Mouse (Mus musculus): ENCODE measurements at regions not wholly inside any gene's neighbourhood (a gene's known extent, or its start where the extent isn't known, plus 50 kb on each side); places are given as distances from the start of the nearest gene placed in this dataset.

DNA sequence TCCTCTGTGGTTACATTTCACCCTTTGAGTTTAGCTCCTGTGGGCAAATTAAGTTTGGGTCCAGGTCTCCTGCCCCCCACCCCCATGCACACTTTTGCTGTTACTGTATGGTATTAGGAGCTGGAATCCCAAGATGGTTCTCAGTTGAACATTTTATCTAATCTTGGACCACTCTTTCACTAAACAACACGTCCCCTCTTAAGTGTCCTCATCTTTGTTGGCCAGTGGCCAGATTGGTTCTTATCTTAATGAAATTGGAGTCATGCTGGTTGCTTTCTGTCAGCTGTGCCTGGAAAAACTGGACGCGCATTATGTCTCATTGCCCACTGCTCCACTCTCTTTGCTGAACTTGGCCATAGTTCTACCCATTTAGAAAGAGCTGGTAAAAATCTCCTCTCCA is 391.1 kb upstream of the Pbx1 start:
- no peak for DNase-seq (ENCODE audit: low read depth)

DNA sequence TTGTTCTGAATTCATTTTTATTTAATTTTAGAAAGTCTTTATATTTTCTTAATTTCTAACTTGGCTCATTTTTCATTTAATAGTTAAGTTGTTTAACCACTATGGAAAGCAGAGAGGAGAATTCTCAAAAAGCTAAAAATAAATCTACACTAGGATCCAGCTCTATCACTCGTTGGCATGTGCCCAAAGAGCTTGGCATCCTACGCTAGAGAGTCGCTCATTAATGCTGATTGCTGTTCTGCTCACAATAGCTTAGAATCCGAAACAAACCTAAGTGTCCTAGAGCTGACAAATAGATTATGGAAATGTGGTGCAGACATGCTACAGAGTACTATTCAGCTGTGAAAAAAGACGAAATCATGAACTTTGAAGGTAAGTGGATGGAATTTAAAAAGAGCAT is 386.3 kb upstream of the Pbx1 start:
- DNase-seq (ENCODE audit: low read depth): no peak

DNA sequence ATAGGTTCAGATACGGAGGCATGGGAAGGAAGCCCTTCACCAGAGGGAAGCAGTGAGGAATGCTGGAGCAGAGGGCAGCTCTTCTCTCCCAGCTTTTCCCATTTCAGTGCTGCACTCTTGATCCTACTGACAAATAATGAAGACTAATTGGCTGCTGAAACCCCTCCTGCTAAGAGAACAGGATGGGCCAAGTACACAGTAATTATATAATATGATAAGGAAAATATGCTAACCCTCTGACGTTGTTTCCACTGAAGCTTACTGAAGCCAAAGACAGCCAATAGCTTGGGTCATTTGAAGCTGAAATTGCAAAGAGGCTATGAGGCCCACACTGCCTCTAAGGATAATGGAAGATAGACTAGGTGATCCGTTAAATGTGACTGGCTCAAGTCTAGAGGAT is 375.0 kb upstream of the Pbx1 start:
- no peak for DNase-seq (ENCODE audit: low read depth)

DNA sequence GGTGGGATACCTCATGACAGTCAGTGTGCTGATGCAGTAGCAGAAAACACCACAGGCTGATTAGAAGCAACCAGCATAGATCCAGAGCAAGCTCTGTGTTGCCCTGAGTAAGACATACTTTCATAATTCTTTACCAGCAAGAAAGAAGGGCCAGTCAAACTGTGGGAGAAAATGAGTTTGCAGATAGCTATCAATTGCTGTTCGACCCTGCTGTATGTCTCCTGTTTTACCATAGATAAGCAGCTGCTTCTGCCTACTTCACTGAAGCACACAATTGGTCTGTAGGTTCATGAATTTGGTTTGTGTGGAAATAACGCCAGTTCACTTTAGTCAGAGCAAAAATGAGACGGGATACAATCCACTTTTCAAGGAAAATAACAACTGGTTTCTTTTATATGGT is 373.4 kb upstream of the Pbx1 start:
- no peak for DNase-seq (ENCODE audit: low read depth)

DNA sequence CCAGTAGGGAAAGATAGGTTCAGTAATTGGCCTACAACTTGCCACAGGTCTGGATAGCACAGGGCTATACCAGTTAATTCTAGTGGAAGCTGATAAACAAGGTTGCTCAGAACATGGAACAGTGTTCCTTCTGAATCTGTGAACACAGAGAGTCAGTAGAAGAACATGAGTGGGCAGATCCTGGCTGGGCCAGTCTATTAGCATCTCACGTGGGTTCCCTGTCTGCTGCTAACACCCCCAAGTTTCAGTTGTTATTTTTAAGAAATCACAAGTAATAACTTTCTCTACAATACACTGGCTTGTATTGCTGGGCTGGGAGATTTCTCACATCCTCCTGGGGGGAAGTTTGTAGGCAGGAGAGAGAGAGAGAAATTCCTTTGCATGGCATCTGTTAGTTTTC is 369.0 kb upstream of the Pbx1 start:
- no peak for DNase-seq (ENCODE audit: low read depth)

DNA sequence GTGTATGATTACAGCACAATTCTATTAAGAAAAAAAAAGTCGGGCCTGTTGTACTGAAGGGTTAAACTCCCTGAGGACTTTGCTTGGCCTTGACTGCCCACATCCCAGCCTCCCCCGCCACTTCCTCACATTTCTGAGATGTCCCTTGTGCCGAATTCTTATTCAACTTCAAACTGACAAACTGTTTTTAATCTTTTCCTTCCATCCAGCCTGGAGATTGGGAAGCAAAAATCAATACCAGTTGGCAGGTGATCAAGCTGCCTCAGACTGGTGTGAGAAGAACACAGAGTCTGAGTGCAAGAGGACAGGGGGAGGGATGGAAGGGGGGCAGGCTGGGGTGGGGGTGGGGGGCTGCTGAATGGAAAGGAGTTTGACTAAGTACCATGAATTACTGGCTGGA is 354.7 kb upstream of the Pbx1 start:
- no peak for DNase-seq (ENCODE audit: low read depth)

DNA sequence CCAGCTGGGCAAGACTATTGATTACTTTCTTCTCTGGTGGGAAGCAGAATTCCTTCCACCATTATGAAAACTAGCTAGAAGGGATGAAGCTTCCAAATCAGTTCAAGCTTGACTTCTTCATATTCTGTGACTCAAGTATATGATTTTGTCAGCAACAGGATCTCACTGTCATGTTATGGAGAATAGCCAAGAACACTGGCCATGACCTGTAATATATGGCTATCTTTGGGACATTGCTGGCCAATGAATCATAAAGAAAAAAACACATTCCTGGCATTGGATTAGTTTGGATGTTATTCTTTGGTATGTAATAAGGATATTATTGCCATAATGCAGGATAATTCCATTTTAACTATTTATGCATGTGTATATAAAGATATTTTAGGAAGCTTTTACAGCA is 351.8 kb upstream of the Pbx1 start:
- DNase-seq (ENCODE audit: low read depth): no peak

DNA sequence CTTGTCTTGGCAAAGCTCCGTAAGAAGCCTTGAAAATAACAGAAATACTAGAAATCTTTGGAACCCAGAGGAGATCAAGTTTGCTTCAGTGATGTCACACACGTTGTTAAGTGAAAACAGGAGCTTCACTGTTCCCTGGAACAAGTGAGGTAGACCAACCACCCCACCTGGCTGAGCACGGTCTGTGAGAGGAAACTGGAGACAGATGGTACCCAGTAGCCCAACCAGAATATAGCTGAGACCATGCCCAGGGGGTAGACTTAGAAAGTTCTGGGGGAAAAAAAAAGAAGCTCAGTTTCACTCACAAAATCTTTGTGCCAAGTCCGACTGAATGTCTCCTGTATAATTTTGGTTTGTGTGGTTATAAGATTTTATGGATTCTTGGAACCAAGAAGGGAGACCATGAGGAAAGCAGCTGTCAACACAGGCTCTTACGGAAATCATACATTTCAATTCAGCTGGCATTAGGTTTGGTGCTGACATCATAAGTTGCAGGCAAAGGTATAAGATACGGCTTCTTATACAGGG is 332.4 kb upstream of the Pbx1 start:
- DNase-seq (ENCODE audit: low read depth): no peak

DNA sequence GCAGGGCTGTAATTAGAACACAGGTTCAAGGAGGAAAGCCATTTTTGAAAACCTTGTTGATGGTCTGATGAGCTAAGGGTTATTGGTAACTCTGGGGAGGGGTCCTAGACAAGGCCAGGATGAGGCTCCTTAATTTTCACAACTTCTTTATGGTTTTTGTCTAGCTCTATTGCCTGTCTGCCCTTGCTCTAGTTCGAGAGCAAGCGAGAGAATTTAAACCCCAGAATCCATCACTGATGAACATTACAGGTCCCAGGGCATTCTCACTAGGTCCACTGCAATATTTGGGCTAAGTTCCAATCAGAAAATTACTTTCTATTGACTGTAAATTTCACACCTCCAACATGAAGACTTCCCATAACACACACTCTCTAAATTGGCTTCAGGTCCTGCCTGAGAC is 329.0 kb upstream of the Pbx1 start:
- no peak for DNase-seq (ENCODE audit: low read depth)

DNA sequence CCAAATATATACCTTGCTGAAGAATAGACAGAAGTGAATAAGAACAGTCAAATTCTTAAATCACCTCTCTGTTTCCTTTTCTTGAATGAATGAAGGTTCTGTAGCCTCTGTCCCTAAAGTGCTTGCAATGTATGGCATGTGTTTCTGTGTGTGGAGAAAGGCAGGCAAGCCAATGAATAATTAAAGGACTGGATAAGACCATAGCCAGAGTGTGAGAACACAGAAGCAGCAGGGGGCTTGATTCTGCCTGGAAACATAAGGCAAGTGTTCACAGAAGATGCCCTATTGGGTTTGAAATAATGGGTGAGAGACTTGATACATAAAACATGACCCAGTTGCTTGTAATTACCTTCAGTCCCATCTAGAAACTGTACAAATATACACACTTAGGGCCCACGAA is 328.2 kb upstream of the Pbx1 start:
- DNase-seq (ENCODE audit: low read depth): no peak

DNA sequence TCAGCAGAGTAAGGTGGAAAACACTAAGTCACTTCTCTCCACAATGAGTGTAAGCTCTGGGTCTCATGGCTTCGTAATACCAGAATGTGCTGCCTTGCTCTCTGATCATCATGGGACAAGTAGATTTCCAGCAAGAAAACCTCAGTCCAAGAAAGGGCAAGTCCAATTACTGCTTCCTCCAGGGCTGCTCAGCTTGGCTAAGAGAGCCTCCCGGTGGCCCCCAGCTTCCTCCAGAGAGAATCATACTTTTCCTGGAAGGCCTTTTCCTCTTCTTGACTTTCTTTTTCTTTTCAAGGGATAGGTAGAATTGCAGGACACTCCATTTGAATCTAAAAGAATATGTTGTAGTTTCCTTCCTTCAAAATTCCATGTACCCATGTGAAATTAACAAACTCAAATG is 326.8 kb upstream of the Pbx1 start:
- no peak for DNase-seq (ENCODE audit: low read depth)

DNA sequence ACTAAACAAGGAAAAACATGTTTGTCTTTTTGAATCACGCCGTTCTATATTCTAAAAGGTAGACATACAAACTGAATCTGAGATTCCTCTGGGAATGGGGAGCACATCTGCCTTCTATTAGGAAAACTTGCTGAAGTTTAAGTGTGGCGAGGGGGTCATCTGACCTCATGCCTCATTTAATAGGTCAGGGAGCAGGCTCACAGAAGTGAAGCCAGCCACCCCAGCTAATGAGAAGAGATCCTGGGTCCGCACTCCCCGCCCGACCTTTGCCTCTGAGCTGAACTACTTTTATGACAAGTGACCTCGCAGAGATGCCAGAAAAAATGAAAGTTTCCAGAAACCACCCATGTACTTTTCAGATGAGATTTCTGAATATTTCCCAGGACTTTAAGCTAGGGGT is 322.1 kb upstream of the Pbx1 start:
- no peak for DNase-seq (ENCODE audit: low read depth)

DNA sequence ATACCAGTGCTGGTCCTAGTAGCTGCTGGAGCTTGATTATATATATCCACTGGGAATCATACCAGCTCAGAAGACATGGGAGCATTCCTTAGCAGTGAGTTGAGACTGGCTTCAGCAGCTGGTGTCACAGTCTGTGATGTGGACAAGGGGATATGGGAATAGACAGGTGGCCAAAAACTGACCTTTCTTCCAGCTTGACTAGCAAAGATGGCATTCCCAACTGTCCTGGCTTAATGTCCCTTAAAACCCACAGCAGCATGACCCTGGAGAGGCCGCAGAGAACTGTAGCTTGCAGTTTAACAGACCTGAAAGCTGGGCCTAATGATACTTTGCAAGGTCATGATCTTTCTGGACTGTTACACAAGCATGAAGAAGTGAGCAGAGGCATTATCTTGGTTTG is 311.4 kb upstream of the Pbx1 start:
- no peak for DNase-seq (ENCODE audit: low read depth)

DNA sequence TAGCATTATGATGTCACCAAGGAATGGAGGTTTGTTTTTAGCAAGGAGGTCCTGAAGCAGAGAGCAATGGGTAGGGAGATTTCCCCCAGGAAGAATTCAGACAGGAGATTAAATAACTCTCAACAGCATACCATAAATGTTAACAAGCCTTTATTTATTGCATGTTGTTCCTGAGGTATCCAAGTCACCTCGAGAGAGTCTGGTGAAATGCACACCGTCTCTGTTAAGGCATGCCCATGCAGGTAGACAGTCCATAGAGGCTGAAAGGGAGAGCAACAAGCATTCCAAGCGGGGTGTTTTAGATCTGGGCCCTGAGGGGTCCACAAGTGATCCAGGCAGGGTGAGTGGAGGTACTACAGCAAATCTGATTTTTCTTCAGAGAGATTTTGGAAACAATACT is 305.9 kb upstream of the Pbx1 start:
- DNase-seq (ENCODE audit: low read depth): no peak

DNA sequence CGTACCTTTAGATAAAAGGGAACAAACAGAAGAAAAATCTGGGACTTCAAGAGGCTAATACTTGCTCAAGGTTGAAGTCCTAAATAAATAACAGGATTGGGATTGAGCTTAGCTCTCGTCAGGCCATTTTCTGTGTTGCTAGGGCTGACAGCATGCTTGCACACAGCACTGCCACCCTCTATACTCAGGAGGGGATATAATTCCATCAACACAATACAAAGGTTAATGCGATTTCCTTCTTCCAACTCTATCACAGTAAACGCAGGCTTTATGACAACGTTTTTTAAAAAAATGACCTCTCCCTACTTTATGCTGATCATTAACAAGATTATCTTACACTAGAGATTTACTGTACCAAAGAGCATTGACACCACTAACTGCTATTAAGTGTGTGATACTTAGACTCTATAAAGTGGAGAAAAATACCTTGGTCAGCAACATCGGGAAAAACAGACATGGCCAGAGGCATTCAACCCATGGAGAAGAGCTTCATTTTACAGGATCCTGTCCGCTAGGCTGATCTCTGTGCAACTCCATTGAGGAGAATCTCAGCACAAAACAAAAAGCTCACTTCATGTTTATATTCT is 305.3 kb upstream of the Pbx1 start:
- DNase-seq (ENCODE audit: low read depth): no peak

DNA sequence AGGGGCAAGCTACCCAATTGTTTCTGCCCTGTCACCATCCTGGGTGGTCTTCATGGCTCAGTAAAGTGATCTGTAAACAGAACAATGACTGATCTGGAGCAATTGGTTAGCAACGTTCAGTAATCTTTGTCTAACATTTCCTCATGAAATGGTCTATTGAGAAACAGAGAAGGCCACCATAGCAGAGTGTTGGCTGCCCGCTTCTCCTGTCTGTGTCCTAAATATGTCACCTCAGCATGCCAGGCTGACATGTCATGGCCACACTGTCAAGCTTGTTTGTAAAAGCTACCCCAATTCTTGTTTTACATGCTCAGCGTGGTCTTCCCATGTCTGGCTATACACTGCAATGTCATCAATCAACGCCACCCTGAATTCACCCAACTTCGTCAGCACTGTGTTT is 301.0 kb upstream of the Pbx1 start:
- no peak for DNase-seq (ENCODE audit: low read depth)

DNA sequence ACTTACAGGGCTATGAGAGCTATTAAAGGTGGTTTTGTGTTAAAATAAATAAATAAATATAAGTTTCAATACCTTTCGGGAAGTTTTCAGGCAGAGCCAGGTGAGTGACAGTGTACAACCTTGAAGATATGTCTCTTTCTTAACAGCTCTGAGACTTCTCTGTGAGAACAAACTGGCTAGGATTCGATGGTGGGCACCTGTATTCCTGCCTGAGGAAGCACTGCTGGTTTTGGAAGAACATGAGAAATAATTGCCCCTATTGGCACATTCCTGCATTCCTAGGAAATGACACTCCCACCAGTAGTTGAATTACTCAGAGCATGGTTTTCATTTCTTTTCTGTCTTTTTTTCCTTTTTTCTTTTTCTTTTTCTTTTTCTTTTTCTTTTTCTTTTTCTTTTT is 277.8 kb upstream of the Pbx1 start:
- DNase-seq (ENCODE audit: low read depth): no peak

DNA sequence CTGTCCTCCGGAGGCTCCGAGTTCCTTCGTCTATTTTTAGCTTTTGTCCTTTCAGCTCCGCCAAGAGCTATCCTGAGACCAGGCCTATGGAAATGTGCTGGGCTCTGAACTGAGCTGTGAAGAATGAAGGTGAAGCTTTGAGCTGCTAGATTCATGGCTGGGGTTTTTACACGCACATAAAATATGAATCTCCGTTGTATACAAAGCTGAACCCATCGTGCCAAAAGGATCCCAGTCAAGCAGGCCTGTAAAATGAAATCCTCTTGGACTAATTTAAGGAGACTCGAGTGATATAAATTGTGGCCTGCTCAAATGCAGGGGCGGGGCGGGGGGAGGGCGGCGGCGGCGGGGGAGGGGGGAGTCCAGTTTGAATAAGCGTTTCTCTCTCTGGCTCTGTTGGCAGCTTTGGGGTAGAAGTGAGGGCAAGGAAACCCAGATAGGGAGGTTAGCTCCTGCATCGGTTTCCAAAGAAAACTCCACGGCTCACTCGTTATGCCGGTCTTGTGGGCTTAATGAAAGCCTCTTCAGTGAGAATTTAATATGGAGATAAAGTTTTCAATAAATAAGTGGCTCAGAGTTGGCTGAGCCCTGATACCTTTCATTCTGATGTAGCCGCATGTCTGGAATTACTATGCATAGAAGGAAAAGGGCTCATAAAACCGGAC is 277.1 kb upstream of the Pbx1 start:
- no peak for DNase-seq (ENCODE audit: low read depth)

DNA sequence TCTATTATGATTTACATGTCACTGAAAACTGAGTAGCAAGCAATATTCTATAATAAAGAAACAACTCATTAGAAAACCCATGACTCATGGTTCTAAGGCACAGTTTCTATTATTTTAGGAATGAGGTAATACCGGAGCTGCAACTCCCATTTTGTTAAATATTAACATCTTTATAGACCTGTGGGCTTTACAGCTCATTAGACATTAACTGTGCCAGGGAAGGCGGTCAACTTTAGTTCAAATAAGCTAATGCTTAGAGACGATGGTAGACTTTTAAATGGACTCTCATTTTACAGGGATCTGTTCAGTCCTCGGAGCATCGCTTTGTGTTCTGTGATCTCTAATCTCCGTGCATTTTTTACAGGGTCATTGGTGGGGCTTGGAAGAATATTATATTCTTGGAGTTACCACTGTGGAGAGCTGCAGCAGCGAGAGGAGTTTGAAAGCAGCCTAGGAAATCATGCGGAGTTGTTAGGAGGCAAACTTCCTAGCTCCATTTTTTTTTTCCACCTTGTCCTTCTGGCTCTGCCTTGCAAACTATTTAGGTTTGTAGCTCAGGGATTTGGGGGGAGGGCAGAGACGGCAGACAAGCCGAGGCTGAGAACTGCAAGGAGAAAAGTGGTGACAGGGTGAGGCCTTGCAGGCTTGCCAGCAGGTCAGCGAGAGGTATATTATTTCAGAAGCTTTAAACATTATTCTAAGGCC is 276.2 kb upstream of the Pbx1 start:
- no peak for DNase-seq (ENCODE audit: low read depth)

DNA sequence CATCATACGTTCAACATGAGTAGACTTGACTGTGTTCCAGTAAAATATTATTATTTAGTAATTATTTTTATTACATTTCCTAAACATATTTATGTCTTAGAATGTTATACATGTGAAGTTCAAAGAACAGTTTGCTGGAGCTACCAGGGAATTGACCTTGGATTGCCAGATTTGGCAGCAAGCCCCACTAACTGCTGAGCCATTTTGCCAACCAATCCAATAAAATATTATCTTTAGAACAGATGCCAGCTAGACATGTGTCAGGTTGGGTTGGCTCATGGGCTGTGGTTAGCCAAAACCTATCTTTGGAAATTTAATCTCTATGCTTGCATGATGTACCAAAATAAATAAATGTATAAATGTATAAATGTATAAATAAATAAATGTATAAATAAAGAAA is 265.3 kb upstream of the Pbx1 start:
- no peak for DNase-seq (ENCODE audit: low read depth)

DNA sequence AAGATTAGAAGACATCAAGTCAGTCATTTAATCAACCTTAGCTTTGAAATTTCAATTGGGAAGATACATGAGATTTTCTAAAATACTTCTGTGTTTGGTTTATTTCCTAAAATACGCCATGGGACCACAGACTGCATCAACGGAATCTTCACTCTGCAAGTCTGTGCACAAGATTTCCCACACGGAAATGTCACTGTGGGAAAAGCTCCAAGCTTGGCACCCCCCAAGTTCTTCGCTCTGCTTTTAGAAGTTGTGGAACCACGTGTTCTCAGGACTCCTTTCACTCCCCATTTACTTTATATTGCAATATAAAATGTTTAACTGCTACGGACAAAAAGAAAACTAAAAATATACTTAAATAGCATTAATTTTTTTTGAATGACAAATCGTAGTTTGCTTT is 254.8 kb upstream of the Pbx1 start:
- no peak for DNase-seq (ENCODE audit: low read depth)

DNA sequence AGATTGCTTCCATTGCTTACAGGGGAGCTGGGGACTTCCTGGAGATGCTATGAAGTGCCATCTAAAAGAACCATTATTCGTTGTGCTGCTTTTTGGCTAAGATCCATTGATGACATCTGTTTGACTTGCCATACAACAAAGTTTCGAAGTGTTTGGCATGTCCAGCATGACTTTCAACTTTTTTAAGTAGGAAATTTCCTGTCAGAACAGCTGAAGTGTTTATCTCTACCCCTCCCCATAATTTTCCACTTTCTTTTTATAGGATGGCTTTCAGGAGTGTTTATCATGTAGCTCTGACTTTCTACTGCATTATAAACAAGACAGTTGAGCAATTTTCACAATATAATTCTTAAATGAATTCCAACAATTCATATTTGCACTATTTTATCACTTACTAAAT is 253.1 kb upstream of the Pbx1 start:
- no peak for DNase-seq (ENCODE audit: low read depth)

DNA sequence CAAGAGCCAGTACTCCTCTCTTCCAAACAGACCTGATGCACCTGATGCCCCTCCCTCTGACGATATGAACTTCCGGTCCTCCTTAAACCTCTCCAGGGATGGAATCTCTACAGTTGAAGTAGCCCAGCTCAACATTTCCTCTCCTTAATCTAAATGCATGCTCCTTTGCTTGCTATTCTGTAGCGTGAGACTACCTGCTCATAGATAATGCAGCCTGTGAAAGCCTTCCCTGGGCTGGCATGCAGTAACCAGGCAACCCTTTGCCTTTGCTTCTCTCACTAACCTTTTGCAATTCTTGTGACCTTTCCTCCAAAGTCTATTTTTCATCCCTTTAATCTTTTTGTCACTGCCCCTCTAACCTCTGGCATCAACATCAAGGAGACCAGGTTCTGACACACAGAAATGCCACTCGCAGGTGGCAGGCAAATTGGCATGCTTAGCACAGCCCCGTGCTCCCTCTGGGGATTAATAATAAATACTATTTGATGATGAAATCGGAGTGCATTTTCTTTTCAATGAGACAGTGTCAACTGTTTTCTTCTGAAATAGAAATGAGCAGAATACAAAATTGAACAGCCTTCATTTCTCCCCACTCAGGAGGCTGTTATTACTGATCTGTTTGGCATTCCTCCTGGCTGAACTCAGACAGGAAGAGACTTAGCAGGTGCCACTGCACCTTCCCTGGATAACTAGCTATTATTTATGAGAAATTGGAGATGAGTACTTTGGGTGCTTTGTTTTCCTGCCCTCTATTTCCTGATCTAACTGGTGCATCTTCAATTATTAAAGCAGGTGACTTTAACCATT is 249.8 kb upstream of the Pbx1 start:
- DNase-seq (ENCODE audit: low read depth): no peak

All from gonadal fat pad, adult 2 months (tissue).